Mouse (Mus musculus) left cerebral cortex, postnatal 14 days (tissue): Measurements from ENCODE around the gene Grk5. TPM values are rescaled to one million over a fixed set of nuclear protein-coding genes. Genes with fewer than 3 reads are reported as not detected.
"Not testable (repeated sequence)": the region's sequence is repeated elsewhere in the genome, so short reads cannot be mapped to it uniquely, and the experiment has no call there.

Experiments
- DNase-seq, 2 experiments: peaks; one replicate each; pipeline ENCODE4 v3.0.0; 2021 to 2022; ENCODE audit warnings: low spot score in 2 of 2, mixed read lengths in 1 of 2
- intact Hi-C: fragments of 180-260 bp; cut with DNase I; formaldehyde crosslinking; loops from one replicate; pipeline ENCODE4 v1.15.1; 2025
- long read RNA-seq, 2 experiments: library from polyadenylated mRNA; stranded (forward); transcript quantifications; one replicate each; pipeline ENCODE4 v2.0.0; 2021
- total RNA-seq, 2 experiments: library from RNA; stranded (reverse); gene quantifications; 2 replicates each; pipeline ENCODE4 v1.2.3; 2021

Grk5 gene
- 10 to 100 TPM; 14.6 to 17.0 TPM for total RNA-seq
- long read RNA-seq, experiment 1, full-length matches to known transcripts = 1 of 4 reads
- long read RNA-seq, experiment 1, partial matches to known transcripts = 0 of 4 reads
- long read RNA-seq, experiment 1, other reads (novel, unspliced or antisense) = 3 of 4 reads
- long read RNA-seq, experiment 2, full-length matches to known transcripts = 7 of 12 reads
- long read RNA-seq, experiment 2, partial matches to known transcripts = 1 of 12 reads
- long read RNA-seq, experiment 2, other reads (novel, unspliced or antisense) = 4 of 12 reads

GRCm38 (mm10) chr19:60889714-60890315 lies at the start of gene Grk5:
Gene Grk5 (plus strand): TSS chr19:60889749.
- peak; percentile 91 to 95 for DNase-seq
- intact Hi-C loops = loop anchor here (10.0 kb wide), 1 partner anchor 315 kb away; no protein-coding TSS in a partner anchor

- intact Hi-C loops = no loop called here
- DNase-seq = no peak
Observed at GRCm38 (mm10) chr19:60843324-60843723, 46.2 kb upstream of the Grk5 start.

- intact Hi-C loops = no loop called here
- no peak for DNase-seq
Observed at GRCm38 (mm10) chr19:60845731-60846130, 43.8 kb upstream of the Grk5 start.

GRCm38 (mm10) chr19:60860868-60861700 lies 28.5 kb upstream of the Grk5 start, which contains the start of gene Sfxn4:
Gene Sfxn4 (minus strand): TSS chr19:60861479.
- peak; percentile 91 for DNase-seq
- intact Hi-C loops = no loop called here

GRCm38 (mm10) chr19:60866169-60866568 lies 23.4 kb upstream of the Grk5 start:
- intact Hi-C loops, DNase-seq: not testable (repeated sequence)

GRCm38 (mm10) chr19:60870489-60870888 lies 19.1 kb upstream of the Grk5 start:
- intact Hi-C loops = no loop called here
- DNase-seq = no peak

GRCm38 (mm10) chr19:60871366-60871765 lies 18.2 kb upstream of the Grk5 start:
- intact Hi-C loops = no loop called here
- DNase-seq = no peak

GRCm38 (mm10) chr19:60872272-60872671 lies 17.3 kb upstream of the Grk5 start:
- no peak for DNase-seq
- intact Hi-C loops = no loop called here

- intact Hi-C loops = no loop called here
- DNase-seq = peak; percentile 20 to 28
Observed at GRCm38 (mm10) chr19:60873501-60873900, 16.0 kb upstream of the Grk5 start.

GRCm38 (mm10) chr19:60874064-60874694 lies 15.4 kb upstream of the Grk5 start, which contains the start of gene Prdx3:
Gene Prdx3 (minus strand): TSS chr19:60874556.
- intact Hi-C loops = no loop called here
- DNase-seq = peak; percentile 93 to 95

GRCm38 (mm10) chr19:60883129-60883528 lies 6.4 kb upstream of the Grk5 start:
- DNase-seq = peak; percentile 57 to 62
- intact Hi-C loops = loop anchor here (1.0 to 10.0 kb wide), 2 partner anchors 201 to 322 kb away; no protein-coding TSS in a partner anchor

- no peak for DNase-seq
- intact Hi-C loops = loop anchor here (1.0 to 10.0 kb wide), 2 partner anchors 197 to 317 kb away; no protein-coding TSS in a partner anchor
Observed at GRCm38 (mm10) chr19:60887637-60888036, 1.9 kb upstream of the Grk5 start.

- DNase-seq = peak; percentile 16 to 31
- intact Hi-C loops = loop anchor here (10.0 kb wide), 1 partner anchor 316 kb away; no protein-coding TSS in a partner anchor
Observed at GRCm38 (mm10) chr19:60889101-60889713, 342 bp upstream of the Grk5 start.

GRCm38 (mm10) chr19:60890391-60891122 lies 1.0 kb downstream of the Grk5 start:
- intact Hi-C loops = no loop called here
- no peak for DNase-seq

GRCm38 (mm10) chr19:60891123-60891470 lies 1.5 kb downstream of the Grk5 start:
- peak; percentile 26 to 33 for DNase-seq
- intact Hi-C loops = no loop called here

GRCm38 (mm10) chr19:60891934-60892547 lies 2.5 kb downstream of the Grk5 start:
- intact Hi-C loops = no loop called here
- DNase-seq = peak; percentile 24 to 70

GRCm38 (mm10) chr19:60895251-60895880 lies 5.8 kb downstream of the Grk5 start:
- intact Hi-C loops = no loop called here
- DNase-seq = no peak
